Mouse (Mus musculus) lung, postnatal 0 days (tissue): ENCODE measurements around the gene Zdhhc14. TPM values are rescaled to one million over a fixed set of nuclear protein-coding genes. Genes with fewer than 3 reads are reported as not detected.

Experiments
- ATAC-seq: fragments of 200-750 bp; cut with Nextera tagmentation; 2 replicates; pipeline ENCODE4 v1.8.0; 2017; ENCODE audit warnings: moderate library complexity
- DNase-seq: peaks from one replicate; pipeline ENCODE4 v3.0.0-alpha.2; 2016; ENCODE audit warnings: low spot score
- H3K27ac ChIP-seq: fragments of 300-500 bp; sonication (generic); 2 replicates; pipeline ENCODE4 v1.5.1; 2014; ENCODE audit warnings: antibody characterized with exemption, mild to moderate bottlenecking, low read length, mixed read lengths
- H3K27me3 ChIP-seq: fragments of 300-500 bp; sonication (generic); replicated peaks from 2 replicates; pipeline ENCODE4 v1.6.1; 2014; ENCODE audit warnings: low read length, mixed read lengths; ENCODE audit not compliant: insufficient read depth
- H3K36me3 ChIP-seq: fragments of 300-500 bp; sonication (generic); 2 replicates; pipeline ENCODE4 v1.6.1; 2014; ENCODE audit warnings: low read length, mixed read lengths; ENCODE audit not compliant: insufficient read depth
- H3K4me1 ChIP-seq: fragments of 300-500 bp; sonication (generic); 2 replicates; pipeline ENCODE4 v1.6.1; 2014; ENCODE audit warnings: antibody characterized with exemption, low read depth, low read length, mixed read lengths; ENCODE audit not compliant: insufficient read depth
- H3K4me2 ChIP-seq: fragments of 300-500 bp; sonication (generic); replicated peaks from 2 replicates; pipeline ENCODE4 v1.6.1; 2014; ENCODE audit warnings: low read depth, mild to moderate bottlenecking, low read length, moderate library complexity, mixed read lengths
- H3K4me3 ChIP-seq: fragments of 300-500 bp; sonication (generic); 2 replicates; pipeline ENCODE4 v1.5.1; 2014; ENCODE audit warnings: low read depth, low read length
- H3K9ac ChIP-seq: fragments of 300-500 bp; sonication (generic); replicated peaks from 2 replicates; pipeline ENCODE4 v1.6.1; 2014; ENCODE audit warnings: low read depth, mild to moderate bottlenecking
- H3K9me3 ChIP-seq: fragments of 300-500 bp; sonication (generic); 2 replicates; pipeline ENCODE4 v1.6.1; 2016; ENCODE audit warnings: low read length, mixed read lengths
- CTCF ChIP-seq: IDR thresholded peaks from 2 replicates; pipeline ENCODE4 v1.5.1; 2016; ENCODE audit warnings: antibody characterized with exemption, mild to moderate bottlenecking
- EP300 ChIP-seq: IDR thresholded peaks from 2 replicates; pipeline ENCODE4 v1.6.1; 2016; ENCODE audit warnings: antibody characterized with exemption, mild to moderate bottlenecking, control low read depth
- WGBS: fragments of 180-500 bp; shearing (Covaris S2); extraction: QIAGEN DNeasy Blood & Tissue Kit; methylation state at CpG from one replicate; pipeline ENCODE4 v1.1.7; 2014; 5-methylcytosine and 5-hydroxymethylcytosine counted together
- polyA plus RNA-seq: library from polyadenylated mRNA; unstranded; fragments of >200 nt; fragmentation: Nextera tagmentation; extraction: Ambion mirVana; gene quantifications from 2 replicates; pipeline ENCODE4 v1.2.1, GENCODE M21; 2015

Gene Zdhhc14
- polyA plus RNA-seq, 1 experiment from 2014 or later = 4.2 TPM

- ATAC-seq (no peak), DNase-seq (no peak)
- Histone ChIP-seq H3K27ac (no peak overlapping the region), H3K9ac (no peak overlapping the region), H3K9me3 (no peaks in the 10 kb centered on the region), H3K36me3 (no peaks in the 10 kb centered on the region), H3K4me3 (no peak overlapping the region), H3K4me2 (no peak overlapping the region), H3K27me3 (no peaks in the 10 kb centered on the region), H3K4me1 (no peaks in the 10 kb centered on the region)
- no peak for TF ChIP-seq EP300
- TF ChIP-seq CTCF = no peak
- WGBS = 32% methylated on average over 3 of the region's 3 CpGs
Observed at GRCm38 (mm10) chr17:5668456-5668855, 176.1 kb downstream of the Zdhhc14 start.

GRCm38 (mm10) chr17:5668981-5669380, 176.6 kb downstream of the Zdhhc14 start:
- Histone ChIP-seq H3K9ac (no peak overlapping the region), H3K4me3 (no peak overlapping the region), H3K4me2 (no peak overlapping the region), H3K27ac (no peak overlapping the region), H3K36me3 (no peaks in the 10 kb centered on the region), H3K9me3 (no peaks in the 10 kb centered on the region), H3K27me3 (no peaks in the 10 kb centered on the region), H3K4me1 (no peaks in the 10 kb centered on the region)
- no peak for TF ChIP-seq EP300
- ATAC-seq (no peak), DNase-seq (no peak)
- WGBS = 74% methylated on average over 7 of the region's 7 CpGs

GRCm38 (mm10) chr17:5675951-5676350, 183.6 kb downstream of the Zdhhc14 start:
- TF ChIP-seq CTCF = no peak
- no peak for TF ChIP-seq EP300
- 59% methylated on average over 8 of the region's 8 CpGs for WGBS
- Histone ChIP-seq H3K9ac (no peak overlapping the region), H3K27ac (no peak overlapping the region), H3K4me2 (no peak overlapping the region), H3K4me1 (no peaks in the 10 kb centered on the region), H3K36me3 (no peaks in the 10 kb centered on the region), H3K27me3 (no peaks in the 10 kb centered on the region), H3K4me3 (no peak overlapping the region), H3K9me3 (no peaks in the 10 kb centered on the region)
- DNase-seq = no peak
- ATAC-seq = no peak

GRCm38 (mm10) chr17:5679315-5679714, 187.0 kb downstream of the Zdhhc14 start:
- Histone ChIP-seq H3K4me2 (no peak overlapping the region), H3K27ac (no peak overlapping the region), H3K9ac (no peak overlapping the region), H3K36me3 (no peaks in the 10 kb centered on the region), H3K27me3 (no peaks in the 10 kb centered on the region), H3K4me1 (no peaks in the 10 kb centered on the region), H3K9me3 (no peaks in the 10 kb centered on the region), H3K4me3 (no peak overlapping the region)
- no peak for TF ChIP-seq EP300
- TF ChIP-seq CTCF = no peak
- DNase-seq (no peak), ATAC-seq (no peak)
- 33% methylated on average over 1 of the region's 1 CpGs for WGBS

GRCm38 (mm10) chr17:5685324-5685723, 193.0 kb downstream of the Zdhhc14 start:
- H3K27ac ChIP-seq = no peak overlapping the region
- H3K4me2 ChIP-seq = no peak overlapping the region
- TF ChIP-seq EP300 (no peak), CTCF (no peak)
- H3K4me1 ChIP-seq = no peaks in the 10 kb centered on the region; the same call in 1 of the 2 replicates
- ATAC-seq = no peak
- no peaks in the 10 kb centered on the region for H3K9me3 ChIP-seq
- no peaks in the 10 kb centered on the region for H3K27me3 ChIP-seq
- no peaks in the 10 kb centered on the region for H3K36me3 ChIP-seq
- no peak for DNase-seq
- H3K4me3 ChIP-seq = no peak overlapping the region
- 89% methylated on average over 7 of the region's 7 CpGs for WGBS
- no peak overlapping the region for H3K9ac ChIP-seq

GRCm38 (mm10) chr17:5687810-5688209, 195.5 kb downstream of the Zdhhc14 start:
- no peak overlapping the region for H3K4me3 ChIP-seq
- WGBS = 59% methylated on average over 4 of the region's 4 CpGs
- no peaks in the 10 kb centered on the region for H3K27me3 ChIP-seq
- peaks cover 4% of the 10 kb centered on the region; the same call in 1 of the 2 replicates for H3K4me1 ChIP-seq
- H3K9ac ChIP-seq = no peak overlapping the region
- no peaks in the 10 kb centered on the region for H3K36me3 ChIP-seq
- no peak overlapping the region for H3K27ac ChIP-seq
- H3K4me2 ChIP-seq = no peak overlapping the region
- H3K9me3 ChIP-seq = no peaks in the 10 kb centered on the region
- no peak for TF ChIP-seq EP300
- no peak for TF ChIP-seq CTCF
- no peak for DNase-seq
- ATAC-seq = no peak

GRCm38 (mm10) chr17:5688222-5688621, 195.9 kb downstream of the Zdhhc14 start:
- DNase-seq (no peak), ATAC-seq (peak; percentile 30; the same call in 1 of the 2 replicates)
- Histone ChIP-seq H3K36me3 (no peaks in the 10 kb centered on the region), H3K4me3 (no peak overlapping the region), H3K9me3 (no peaks in the 10 kb centered on the region), H3K4me2 (no peak overlapping the region), H3K9ac (no peak overlapping the region), H3K27ac (no peak overlapping the region), H3K4me1 (peaks cover 4% of the 10 kb centered on the region; the same call in 1 of the 2 replicates), H3K27me3 (no peaks in the 10 kb centered on the region)
- TF ChIP-seq CTCF = no peak
- TF ChIP-seq EP300 = no peak
- WGBS = 71% methylated on average over 2 of the region's 2 CpGs
